Mouse (Mus musculus) heart, postnatal 0 days (tissue): ENCODE results near the gene Olfr483. TPM values are rescaled to one million over a fixed set of nuclear protein-coding genes. Genes with fewer than 3 reads are reported as not detected.

ENCODE experiments used
- ATAC-seq: fragments of 200-750 bp; cut with Nextera tagmentation; 2 replicates; pipeline ENCODE4 v1.8.0; 2017; ENCODE audit warnings: low read depth, moderate number of reproducible peaks, moderate library complexity; ENCODE audit not compliant: insufficient read depth
- DNase-seq: peaks from one replicate; pipeline ENCODE4 v3.0.0-alpha.2; 2016; ENCODE audit warnings: low spot score
- H3K27ac ChIP-seq: fragments of 300-500 bp; sonication (generic); 2 replicates; pipeline ENCODE4 v1.5.1; 2014; ENCODE audit warnings: low read depth, mild to moderate bottlenecking
- H3K27me3 ChIP-seq: fragments of 300-500 bp; sonication (generic); 2 replicates; pipeline ENCODE4 v1.6.1; 2014; ENCODE audit warnings: low read length, mixed read lengths; ENCODE audit not compliant: control insufficient read depth, insufficient read depth
- H3K36me3 ChIP-seq: fragments of 300-500 bp; sonication (generic); replicated peaks from 2 replicates; pipeline ENCODE4 v1.6.1; 2014; ENCODE audit warnings: low read length, mixed read lengths; ENCODE audit not compliant: control insufficient read depth, insufficient read depth
- H3K4me1 ChIP-seq: fragments of 300-500 bp; sonication (generic); 2 replicates; pipeline ENCODE4 v1.6.1; 2014; ENCODE audit warnings: antibody characterized with exemption; ENCODE audit not compliant: control insufficient read depth, insufficient read depth
- H3K4me2 ChIP-seq: fragments of 300-500 bp; sonication (generic); 2 replicates; pipeline ENCODE4 v1.6.1; 2014; ENCODE audit warnings: low read depth, mild to moderate bottlenecking, low read length, moderate library complexity
- H3K4me3 ChIP-seq: fragments of 300-500 bp; sonication (generic); 2 replicates; pipeline ENCODE4 v1.5.1; 2014; ENCODE audit warnings: low read depth, low read length
- H3K9ac ChIP-seq: fragments of 300-500 bp; sonication (generic); replicated peaks from 2 replicates; pipeline ENCODE4 v1.6.1; 2014; ENCODE audit warnings: low read depth, low read length, mixed read lengths
- H3K9me3 ChIP-seq: fragments of 300-500 bp; sonication (generic); replicated peaks from 2 replicates; pipeline ENCODE4 v1.6.1; 2016; ENCODE audit warnings: low read length; ENCODE audit not compliant: control insufficient read depth
- CTCF ChIP-seq: IDR thresholded peaks from 2 replicates; pipeline ENCODE4 v1.5.1; 2016; ENCODE audit warnings: antibody characterized with exemption, control low read depth, low read depth
- EP300 ChIP-seq: IDR thresholded peaks from 2 replicates; pipeline ENCODE4 v1.6.1; 2016; ENCODE audit warnings: antibody characterized with exemption, low read depth
- polyA plus RNA-seq: library from polyadenylated mRNA; unstranded; fragments of >200 nt; fragmentation: Nextera tagmentation; extraction: Ambion mirVana; gene quantifications from 2 replicates; pipeline ENCODE4 v1.2.1, GENCODE M21; 2015
- total RNA-seq: library from RNA; depleted of rRNA; stranded (reverse); fragments of >200 nt; gene quantifications from 2 replicates; pipeline ENCODE4 v1.2.3, GENCODE M21; 2014; ENCODE audit warnings: low replicate concordance; rRNA removed

Gene Olfr483
- total and polyA plus RNA-seq, 2 experiments from 2014 or later = not detected

- DNase-seq (no peak), ATAC-seq (no peak)
- no peaks in the 10 kb centered on the region for H3K27me3 ChIP-seq
- no peaks in the 10 kb centered on the region for H3K36me3 ChIP-seq
- no peak within 1 kb of the TSS for H3K9ac ChIP-seq
- no peaks in the 10 kb centered on the region for H3K4me1 ChIP-seq
- no peak within 1 kb of the TSS for H3K27ac ChIP-seq
- H3K4me3 ChIP-seq = no peak within 1 kb of the TSS
- H3K9me3 ChIP-seq = no peaks in the 10 kb centered on the region
- no peak within 1 kb of the TSS for H3K4me2 ChIP-seq
- TF ChIP-seq CTCF = no peak
- no peak for TF ChIP-seq EP300
These were observed 26.7 kb downstream of the Olfr483 start, which contains the start of gene Olfr484 for GRCm38 (mm10) chr7:108127349-108127748. Olfr484 (minus strand) TSS chr7:108127449.

Other genes with a start within 250 kb of the Olfr483 start
- gene Olfr472, start 202.9 kb upstream of the Olfr483 start, total RNA-seq = not detected in 2 replicates
- not detected in 2 replicates for gene Olfr472, start 202.9 kb upstream of the Olfr483 start, polyA plus RNA-seq
- not detected in 2 replicates for gene Olfr473, start 170.4 kb upstream of the Olfr483 start, total RNA-seq
- not detected in 2 replicates for gene Olfr473, start 170.4 kb upstream of the Olfr483 start, polyA plus RNA-seq
- gene Olfr474, start 146.2 kb upstream of the Olfr483 start, total RNA-seq = not detected in 2 replicates
- not detected in 2 replicates for gene Olfr474, start 146.2 kb upstream of the Olfr483 start, polyA plus RNA-seq
- gene Olfr476, start 136.0 kb upstream of the Olfr483 start, total RNA-seq = not detected in 2 replicates
- gene Olfr476, start 136.0 kb upstream of the Olfr483 start, polyA plus RNA-seq = not detected in 2 replicates
- not detected in 2 replicates for gene Olfr477, start 114.2 kb upstream of the Olfr483 start, total RNA-seq
- not detected in 2 replicates for gene Olfr477, start 114.2 kb upstream of the Olfr483 start, polyA plus RNA-seq
- not detected in 2 replicates for gene Olfr478, start 66.9 kb upstream of the Olfr483 start, total RNA-seq
- not detected in 2 replicates for gene Olfr478, start 66.9 kb upstream of the Olfr483 start, polyA plus RNA-seq
- not detected in 2 replicates for gene Olfr479, start 50.2 kb upstream of the Olfr483 start, total RNA-seq
- not detected in 2 replicates for gene Olfr479, start 50.2 kb upstream of the Olfr483 start, polyA plus RNA-seq
- not detected in 2 replicates for gene Olfr480, start 33.5 kb upstream of the Olfr483 start, total RNA-seq
- gene Olfr480, start 33.5 kb upstream of the Olfr483 start, polyA plus RNA-seq = not detected in 2 replicates
- not detected in 2 replicates for gene Olfr481, start 21.0 kb upstream of the Olfr483 start, total RNA-seq
- gene Olfr481, start 21.0 kb upstream of the Olfr483 start, polyA plus RNA-seq = not detected in 2 replicates
- not detected in 2 replicates for gene Olfr482, start 3.3 kb upstream of the Olfr483 start, total RNA-seq
- 0.05 TPM in 1 of 2 replicates, not detected in the other for gene Olfr482, start 3.3 kb upstream of the Olfr483 start, polyA plus RNA-seq
- not detected in 2 replicates for gene Olfr484, start 26.6 kb downstream of the Olfr483 start, total RNA-seq
- gene Olfr484, start 26.6 kb downstream of the Olfr483 start, polyA plus RNA-seq = not detected in 2 replicates
- gene Olfr485, start 59.0 kb downstream of the Olfr483 start, total RNA-seq = not detected in 2 replicates
- gene Olfr485, start 59.0 kb downstream of the Olfr483 start, polyA plus RNA-seq = not detected in 2 replicates
- not detected in 2 replicates for gene Olfr486, start 71.9 kb downstream of the Olfr483 start, total RNA-seq
- not detected in 2 replicates for gene Olfr486, start 71.9 kb downstream of the Olfr483 start, polyA plus RNA-seq
- gene Olfr487, start 113.8 kb downstream of the Olfr483 start, total RNA-seq = not detected in 2 replicates
- gene Olfr487, start 113.8 kb downstream of the Olfr483 start, polyA plus RNA-seq = not detected in 2 replicates
- not detected in 2 replicates for gene Olfr488, start 157.5 kb downstream of the Olfr483 start, total RNA-seq
- gene Olfr488, start 157.5 kb downstream of the Olfr483 start, polyA plus RNA-seq = not detected in 2 replicates
- not detected in 2 replicates for gene Olfr490, start 188.1 kb downstream of the Olfr483 start, total RNA-seq
- not detected in 2 replicates for gene Olfr490, start 188.1 kb downstream of the Olfr483 start, polyA plus RNA-seq
- not detected in 2 replicates for gene Olfr491, start 212.6 kb downstream of the Olfr483 start, total RNA-seq
- not detected in 2 replicates for gene Olfr491, start 212.6 kb downstream of the Olfr483 start, polyA plus RNA-seq
- gene Olfr492, start 222.8 kb downstream of the Olfr483 start, total RNA-seq = not detected in 2 replicates
- gene Olfr492, start 222.8 kb downstream of the Olfr483 start, polyA plus RNA-seq = not detected in 2 replicates
- gene Olfr493, start 246.1 kb downstream of the Olfr483 start, total RNA-seq = not detected in 2 replicates
- gene Olfr493, start 246.1 kb downstream of the Olfr483 start, polyA plus RNA-seq = not detected in 2 replicates